Mouse (Mus musculus): ENCODE measurements at regions not wholly inside any gene's neighbourhood (a gene's known extent, or its start where the extent isn't known, plus 50 kb on each side); places are given as distances from the start of the nearest gene placed in this dataset.

GRCm38 (mm10) chr16:53480664-53481063, 1026.8 kb upstream of the Alcam start:
- no peak for DNase-seq (ENCODE audit: low spot score)
- Histone ChIP-seq H3K9me3 (replicated peaks) (no peaks in the 10 kb centered on the region), H3K4me1 (no peaks in the 10 kb centered on the region), H3K36me3 (no peaks in the 10 kb centered on the region), H3K27me3 (ENCODE audit: low read depth, poor library complexity, severe bottlenecking) (no peaks in the 10 kb centered on the region), H3K4me3 (no peak overlapping the region), H3K27ac (no peak overlapping the region)

- Histone ChIP-seq H3K9me3 (replicated peaks) (no peaks in the 10 kb centered on the region), H3K4me3 (no peak overlapping the region), H3K36me3 (no peaks in the 10 kb centered on the region), H3K27me3 (ENCODE audit: low read depth, poor library complexity, severe bottlenecking) (no peaks in the 10 kb centered on the region), H3K27ac (no peak overlapping the region), H3K4me1 (no peaks in the 10 kb centered on the region)
- 82% methylated on average over 4 of the region's 4 CpGs for WGBS
- DNase-seq (ENCODE audit: low spot score) = no peak
These were observed 985.6 kb upstream of the Alcam start for GRCm38 (mm10) chr16:53439511-53439910.

GRCm38 (mm10) chr16:53418416-53418815, 964.5 kb upstream of the Alcam start:
- H3K36me3 ChIP-seq = no peaks in the 10 kb centered on the region
- no peak overlapping the region for H3K4me3 ChIP-seq
- DNase-seq (ENCODE audit: low spot score) = no peak
- WGBS = 83% methylated on average over 2 of the region's 2 CpGs
- H3K4me1 ChIP-seq = no peaks in the 10 kb centered on the region
- no peak overlapping the region for H3K27ac ChIP-seq
- H3K9me3 ChIP-seq (replicated peaks) = no peaks in the 10 kb centered on the region
- H3K27me3 ChIP-seq (ENCODE audit: low read depth, poor library complexity, severe bottlenecking) = no peaks in the 10 kb centered on the region

GRCm38 (mm10) chr16:53385176-53385575, 931.3 kb upstream of the Alcam start:
- no peaks in the 10 kb centered on the region for H3K27me3 ChIP-seq (ENCODE audit: low read depth, poor library complexity, severe bottlenecking)

GRCm38 (mm10) chr16:53342153-53342552, 888.3 kb upstream of the Alcam start:
- no peaks in the 10 kb centered on the region for H3K27me3 ChIP-seq (ENCODE audit: low read depth, poor library complexity, severe bottlenecking)
- WGBS = 88% methylated on average over 3 of the region's 3 CpGs
- no peaks in the 10 kb centered on the region for H3K36me3 ChIP-seq

More at GRCm38 (mm10) chr16:53385176-53385575, 931.3 kb upstream of the Alcam start:
- Histone ChIP-seq H3K4me1 (no peaks in the 10 kb centered on the region), H3K36me3 (no peaks in the 10 kb centered on the region), H3K4me3 (no peak overlapping the region), H3K9me3 (replicated peaks) (no peaks in the 10 kb centered on the region), H3K27ac (no peak overlapping the region)
- DNase-seq (ENCODE audit: low spot score) = no peak
- 85% methylated on average over 4 of the region's 4 CpGs for WGBS

GRCm38 (mm10) chr16:53326353-53326752, 872.5 kb upstream of the Alcam start:
- no peaks in the 10 kb centered on the region for H3K27me3 ChIP-seq (ENCODE audit: low read depth, poor library complexity, severe bottlenecking)
- no peaks in the 10 kb centered on the region for H3K36me3 ChIP-seq
- no peaks in the 10 kb centered on the region for H3K9me3 ChIP-seq (replicated peaks)
- H3K4me1 ChIP-seq = no peaks in the 10 kb centered on the region
- H3K4me3 ChIP-seq = no peak overlapping the region
- no peak for DNase-seq (ENCODE audit: low spot score)
- H3K27ac ChIP-seq = no peak overlapping the region

More at GRCm38 (mm10) chr16:53342153-53342552, 888.3 kb upstream of the Alcam start:
- Histone ChIP-seq H3K9me3 (replicated peaks) (no peaks in the 10 kb centered on the region), H3K4me3 (no peak overlapping the region), H3K27ac (no peak overlapping the region), H3K4me1 (no peaks in the 10 kb centered on the region)
- DNase-seq (ENCODE audit: low spot score) = no peak

- 81% methylated on average over 1 of the region's 1 CpGs for WGBS
- no peak overlapping the region for H3K27ac ChIP-seq
- DNase-seq (ENCODE audit: low spot score) = no peak
These were observed 838.2 kb upstream of the Alcam start for GRCm38 (mm10) chr16:53292081-53292480.

GRCm38 (mm10) chr16:53282014-53282413, 828.1 kb upstream of the Alcam start:
- Histone ChIP-seq H3K27me3 (ENCODE audit: low read depth, poor library complexity, severe bottlenecking) (no peaks in the 10 kb centered on the region), H3K9me3 (replicated peaks) (no peaks in the 10 kb centered on the region), H3K27ac (no peak overlapping the region), H3K4me3 (no peak overlapping the region), H3K36me3 (no peaks in the 10 kb centered on the region), H3K4me1 (no peaks in the 10 kb centered on the region)
- 90% methylated on average over 2 of the region's 2 CpGs for WGBS
- no peak for DNase-seq (ENCODE audit: low spot score)

More at GRCm38 (mm10) chr16:53292081-53292480, 838.2 kb upstream of the Alcam start:
- Histone ChIP-seq H3K36me3 (no peaks in the 10 kb centered on the region), H3K4me3 (no peak overlapping the region), H3K27me3 (ENCODE audit: low read depth, poor library complexity, severe bottlenecking) (no peaks in the 10 kb centered on the region), H3K4me1 (no peaks in the 10 kb centered on the region), H3K9me3 (replicated peaks) (no peaks in the 10 kb centered on the region)

- H3K27me3 ChIP-seq (ENCODE audit: low read depth, poor library complexity, severe bottlenecking) = no peaks in the 10 kb centered on the region
These were observed 812.2 kb upstream of the Alcam start for GRCm38 (mm10) chr16:53266116-53266515.

GRCm38 (mm10) chr16:53245365-53245764, 791.5 kb upstream of the Alcam start:
- no peak overlapping the region for H3K4me3 ChIP-seq
- H3K27ac ChIP-seq = no peak overlapping the region
- no peaks in the 10 kb centered on the region for H3K4me1 ChIP-seq
- 91% methylated on average over 1 of the region's 1 CpGs for WGBS
- H3K27me3 ChIP-seq (ENCODE audit: low read depth, poor library complexity, severe bottlenecking) = no peaks in the 10 kb centered on the region
- no peaks in the 10 kb centered on the region for H3K36me3 ChIP-seq
- DNase-seq (ENCODE audit: low spot score) = no peak
- no peaks in the 10 kb centered on the region for H3K9me3 ChIP-seq (replicated peaks)

More at GRCm38 (mm10) chr16:53266116-53266515, 812.2 kb upstream of the Alcam start:
- no peaks in the 10 kb centered on the region for H3K9me3 ChIP-seq (replicated peaks)
- peak; percentile 61 for DNase-seq (ENCODE audit: low spot score)
- no peak overlapping the region for H3K4me3 ChIP-seq
- H3K4me1 ChIP-seq = no peaks in the 10 kb centered on the region
- WGBS = 35% methylated on average over 3 of the region's 3 CpGs
- H3K27ac ChIP-seq = no peak overlapping the region
- H3K36me3 ChIP-seq = no peaks in the 10 kb centered on the region

GRCm38 (mm10) chr16:53242126-53242537, 788.3 kb upstream of the Alcam start:
- Histone ChIP-seq H3K9me3 (replicated peaks) (no peaks in the 10 kb centered on the region), H3K4me3 (no peak overlapping the region), H3K4me1 (no peaks in the 10 kb centered on the region), H3K27ac (no peak overlapping the region), H3K27me3 (ENCODE audit: low read depth, poor library complexity, severe bottlenecking) (no peaks in the 10 kb centered on the region), H3K36me3 (no peaks in the 10 kb centered on the region)
- WGBS = 93% methylated on average over 3 of the region's 3 CpGs
- DNase-seq (ENCODE audit: low spot score) = no peak

- no peak for DNase-seq (ENCODE audit: low spot score)
- no peaks in the 10 kb centered on the region for H3K9me3 ChIP-seq (replicated peaks)
- 90% methylated on average over 4 of the region's 4 CpGs for WGBS
- H3K27me3 ChIP-seq (ENCODE audit: low read depth, poor library complexity, severe bottlenecking) = no peaks in the 10 kb centered on the region
- H3K27ac ChIP-seq = no peak overlapping the region
- no peak overlapping the region for H3K4me3 ChIP-seq
- H3K4me1 ChIP-seq = no peaks in the 10 kb centered on the region
- no peaks in the 10 kb centered on the region for H3K36me3 ChIP-seq
These were observed 765.0 kb upstream of the Alcam start for GRCm38 (mm10) chr16:53218886-53219285.

- H3K27me3 ChIP-seq (ENCODE audit: low read depth, poor library complexity, severe bottlenecking) = no peaks in the 10 kb centered on the region
- no peak overlapping the region for H3K4me3 ChIP-seq
- H3K4me1 ChIP-seq = no peaks in the 10 kb centered on the region
- WGBS = 68% methylated on average over 1 of the region's 1 CpGs
- no peak for DNase-seq (ENCODE audit: low spot score)
- no peaks in the 10 kb centered on the region for H3K36me3 ChIP-seq
- no peaks in the 10 kb centered on the region for H3K9me3 ChIP-seq (replicated peaks)
- no peak overlapping the region for H3K27ac ChIP-seq
These were observed 747.6 kb upstream of the Alcam start for GRCm38 (mm10) chr16:53201449-53201848.

- Histone ChIP-seq H3K9me3 (replicated peaks) (no peaks in the 10 kb centered on the region), H3K27me3 (ENCODE audit: low read depth, poor library complexity, severe bottlenecking) (no peaks in the 10 kb centered on the region), H3K4me1 (no peaks in the 10 kb centered on the region), H3K36me3 (no peaks in the 10 kb centered on the region), H3K27ac (no peak overlapping the region), H3K4me3 (no peak overlapping the region)
- WGBS = 75% methylated on average over 3 of the region's 3 CpGs
- DNase-seq (ENCODE audit: low spot score) = no peak
These were observed 732.6 kb upstream of the Alcam start for GRCm38 (mm10) chr16:53186444-53186843.

All from limb, embryonic 10.5 days (tissue).